Mouse (Mus musculus) hindlimb bud, embryonic 11.5 days (tissue): ENCODE data around the gene Cd207.

Experiments used
- DNase-seq: peaks from one replicate; pipeline ENCODE4 v3.0.0-alpha.2; 2012; ENCODE audit warnings: low read depth, low spot score; ENCODE audit errors: extremely low spot score

Gene Cd207

DNA sequence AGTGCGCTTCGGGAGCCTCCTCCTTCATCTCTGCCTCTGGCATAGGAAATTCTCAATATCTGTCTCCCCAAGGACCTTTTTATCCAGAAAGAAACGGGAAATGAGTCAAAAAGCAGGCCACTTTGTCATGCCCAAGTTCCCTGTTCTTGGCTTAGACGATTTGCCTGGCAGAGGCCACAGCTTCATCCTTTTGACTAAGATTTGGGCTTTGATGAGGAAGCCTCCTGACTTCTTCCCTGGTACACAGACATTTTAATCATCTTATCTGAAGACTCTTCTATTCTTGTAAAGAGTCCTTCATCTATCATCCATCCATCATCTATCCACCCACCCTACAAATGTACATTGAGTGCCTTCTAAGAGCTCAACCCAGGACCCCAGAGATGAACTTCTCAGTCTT lies at the start of gene Cd207:
Gene Cd207 (minus strand): TSS at position 101 of the 400 bp plus-strand sequence.
- no peak for DNase-seq

DNA sequence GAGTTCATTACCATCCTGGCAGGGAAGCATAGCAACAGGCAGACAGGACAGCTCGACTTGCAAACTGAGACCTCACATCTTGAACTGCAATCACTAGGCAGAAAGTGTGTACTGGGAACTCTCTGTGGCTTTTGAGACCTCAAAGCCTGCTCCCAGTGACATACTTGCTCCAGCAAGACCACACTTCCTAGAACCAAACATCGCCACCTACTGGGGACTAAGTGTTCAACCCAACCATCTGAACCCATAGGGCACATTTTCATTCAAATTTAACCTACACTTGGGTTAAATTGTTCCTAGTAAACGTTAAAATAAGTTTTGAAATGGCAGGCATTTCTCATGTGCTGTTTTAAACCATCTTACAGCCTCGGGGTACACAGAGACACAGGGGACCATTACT lies 49.5 kb upstream of the Cd207 start:
- DNase-seq, result no peak

DNA sequence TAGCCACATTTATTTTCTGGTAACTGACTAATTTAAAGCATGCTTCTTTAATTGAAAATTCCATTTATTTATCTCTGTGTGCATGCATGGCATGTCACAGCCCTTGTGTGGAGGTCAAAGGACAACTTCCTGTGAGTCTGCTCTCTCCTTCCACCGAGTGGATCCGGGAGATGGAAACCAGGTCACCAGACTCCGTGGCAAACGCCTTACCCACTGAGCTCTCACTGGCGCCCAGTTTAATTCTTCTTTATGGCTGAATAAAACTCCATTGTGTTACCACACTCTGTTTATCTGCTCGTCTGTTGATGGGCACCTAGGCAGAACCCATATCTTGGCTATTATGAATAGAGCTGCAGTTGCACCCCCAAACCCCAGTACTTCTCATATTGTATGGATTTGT lies 44.9 kb upstream of the Cd207 start:
- no peak for DNase-seq

DNA sequence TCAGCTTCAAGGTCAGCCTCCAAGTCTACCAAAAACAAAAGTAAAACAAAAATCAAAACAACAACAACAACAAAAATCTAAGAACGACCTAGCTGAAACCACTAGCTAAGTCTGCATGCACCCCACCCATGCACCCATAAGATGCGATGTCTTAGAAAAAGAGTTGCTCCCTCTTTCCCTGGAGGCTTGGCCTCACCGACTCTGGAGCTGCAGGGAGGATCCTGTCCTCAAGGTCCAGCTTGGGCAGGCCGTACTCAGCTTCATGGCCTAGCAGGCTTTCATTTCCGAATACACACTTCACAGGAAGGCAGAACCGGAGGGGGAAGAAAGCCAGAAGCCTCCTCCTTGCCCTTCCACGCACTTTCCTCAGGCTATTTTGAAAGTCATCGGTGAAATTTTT lies 39.4 kb upstream of the Cd207 start:
- DNase-seq, result no peak

DNA sequence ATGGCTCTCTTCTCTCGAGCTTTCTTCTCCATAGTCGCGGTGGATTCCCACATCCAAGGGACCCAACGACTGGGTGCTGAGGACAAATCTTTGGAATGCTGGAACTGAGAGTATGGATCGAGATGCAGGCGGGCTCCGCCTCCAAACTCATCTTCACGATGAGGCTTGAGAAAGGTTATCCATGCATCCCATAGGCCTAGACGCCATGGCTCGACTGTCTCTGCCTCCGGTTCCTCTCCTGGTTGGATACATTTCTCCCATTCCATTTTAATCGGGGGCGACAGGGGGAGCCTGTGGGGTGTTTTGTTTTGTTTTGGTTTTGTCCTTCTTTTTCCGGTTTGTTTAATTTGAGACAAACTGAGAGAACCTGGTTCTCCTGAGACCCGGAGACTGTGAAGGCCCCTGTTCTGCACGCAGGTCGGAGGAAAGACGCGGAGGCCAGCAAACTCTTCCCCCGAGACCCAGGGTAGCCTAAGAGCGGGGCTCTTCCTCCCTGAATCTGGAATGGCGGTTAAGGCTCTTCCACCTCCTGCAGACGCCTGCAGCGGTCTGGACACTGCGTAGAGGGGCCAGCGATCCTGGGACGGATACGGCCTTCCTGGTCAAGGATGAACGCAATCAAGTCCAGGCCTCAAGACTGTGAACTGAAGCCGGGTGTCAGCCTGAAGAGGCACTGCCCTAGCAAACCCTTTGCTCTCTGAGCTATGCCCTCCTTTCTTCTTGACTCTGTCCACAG lies 38.0 kb upstream of the Cd207 start:
- no peak for DNase-seq

DNA sequence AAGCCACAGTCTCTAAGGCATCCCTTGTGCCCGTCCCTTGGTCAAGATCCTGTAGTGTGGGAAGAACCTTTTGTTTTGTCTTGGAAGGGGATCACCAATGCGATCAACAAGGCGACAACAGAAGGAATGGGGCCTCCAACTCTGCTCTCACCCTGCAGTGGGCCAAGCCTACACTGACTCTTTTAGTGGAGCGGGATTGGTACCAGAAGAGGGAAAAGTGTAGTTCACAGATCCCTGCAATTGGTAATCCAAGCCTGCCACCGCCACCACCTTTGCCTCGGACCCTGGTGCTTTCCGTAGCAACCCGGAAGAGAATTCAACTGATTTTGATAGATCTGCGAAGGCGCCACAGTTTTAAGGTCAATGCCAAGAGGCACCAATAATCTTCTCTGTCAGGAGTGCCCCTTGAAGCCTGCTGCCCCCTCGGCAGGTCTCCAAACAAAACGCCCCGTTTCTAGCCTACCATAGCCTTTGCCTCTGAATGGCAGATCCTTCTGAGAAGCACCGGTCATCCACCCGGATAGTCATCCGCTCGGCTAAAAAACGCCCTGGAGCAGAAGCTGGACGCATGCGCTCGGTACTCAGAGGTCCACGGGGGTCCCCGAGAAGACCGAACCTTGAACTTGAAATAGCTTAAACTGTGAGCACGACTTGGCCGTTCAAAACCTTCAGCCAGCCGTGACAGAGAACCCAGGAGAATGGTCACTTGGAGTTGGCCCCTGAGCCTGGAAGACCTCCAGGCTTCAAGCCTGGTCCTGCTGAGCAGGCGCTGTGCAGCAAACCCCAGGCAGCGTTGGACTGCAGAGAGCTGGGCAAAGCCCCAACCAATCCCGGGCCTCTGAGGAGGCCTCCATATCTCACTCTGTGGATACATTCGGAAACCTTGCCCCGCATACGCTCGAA lies 36.8 kb upstream of the Cd207 start:
- DNase-seq, result no peak

DNA sequence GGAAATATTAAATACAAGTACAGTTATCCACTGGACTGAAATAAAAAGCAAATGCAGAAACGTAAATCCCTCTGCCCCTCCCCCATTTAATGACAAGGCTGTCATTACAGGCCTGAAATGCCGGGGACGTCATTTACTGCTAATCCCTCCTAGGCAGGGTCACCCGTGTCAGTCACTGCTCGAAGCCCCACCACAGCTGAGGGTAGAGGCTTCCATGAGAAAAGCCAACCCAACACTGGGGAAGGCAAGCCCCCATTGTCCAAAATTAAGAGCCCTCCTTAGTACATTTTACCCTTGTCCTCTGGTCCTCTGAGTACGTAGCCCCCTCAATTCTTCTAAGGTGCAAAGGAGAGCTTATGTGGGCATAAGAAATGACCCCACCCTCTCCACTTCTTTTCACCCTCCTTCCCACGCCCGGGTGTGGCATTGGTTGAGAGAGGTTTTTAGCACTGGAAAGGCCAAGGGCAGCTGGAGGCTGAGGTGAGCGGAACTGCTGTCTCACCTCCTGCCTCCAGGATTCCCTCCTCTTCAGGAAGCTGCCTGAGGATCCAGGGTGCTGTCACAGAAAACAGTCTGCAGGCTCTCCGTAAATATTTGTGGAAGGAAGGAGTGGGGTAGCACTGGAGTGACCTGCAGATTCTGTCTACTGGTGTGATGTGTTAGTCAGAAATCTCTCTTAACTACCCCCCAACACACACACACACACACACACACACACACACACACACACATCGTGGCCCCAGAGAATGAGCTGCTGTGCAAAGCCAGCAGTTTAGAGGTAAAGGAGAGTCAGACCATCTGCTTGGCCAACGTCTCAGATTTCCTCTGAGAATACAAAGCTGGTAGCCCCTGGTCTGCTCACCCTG lies 35.8 kb upstream of the Cd207 start:
- no peak for DNase-seq

DNA sequence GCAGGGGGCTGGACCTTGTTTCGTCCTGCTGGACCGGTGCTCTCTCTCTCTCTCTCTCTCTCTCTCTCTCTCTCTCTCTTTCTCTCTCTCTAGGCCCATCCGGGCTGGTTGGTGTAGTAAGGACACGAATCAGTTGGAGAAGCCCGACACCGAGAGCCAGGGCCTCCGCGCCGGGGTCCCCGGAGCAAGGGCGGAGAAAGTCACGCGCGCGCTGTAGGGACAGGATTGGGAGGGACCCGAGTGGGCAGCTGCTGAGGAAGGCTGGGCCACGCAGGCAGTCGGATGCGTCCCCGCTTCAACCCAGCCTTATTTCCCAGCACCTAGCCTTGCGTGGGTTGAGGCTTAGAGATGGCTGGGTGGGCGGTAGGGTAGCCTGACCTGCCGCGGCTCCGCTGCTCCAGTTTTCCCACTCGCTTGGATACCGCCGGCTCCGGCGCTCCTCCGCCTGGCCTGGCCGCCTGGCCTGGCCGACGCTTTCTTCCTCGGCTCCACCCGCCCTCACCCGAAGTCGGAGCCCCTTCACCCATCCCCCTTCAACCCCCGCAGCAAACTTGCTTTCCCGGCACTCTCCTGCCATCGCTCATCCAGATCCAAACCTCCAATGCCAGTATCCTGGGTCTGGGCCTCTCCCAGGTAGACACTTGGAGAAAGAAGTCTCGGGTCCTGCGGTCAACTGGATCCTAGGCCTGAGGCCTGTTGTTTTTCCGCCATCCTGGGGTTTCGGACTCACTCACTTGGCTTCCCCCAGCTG lies 34.2 kb upstream of the Cd207 start:
- DNase-seq, result no peak

DNA sequence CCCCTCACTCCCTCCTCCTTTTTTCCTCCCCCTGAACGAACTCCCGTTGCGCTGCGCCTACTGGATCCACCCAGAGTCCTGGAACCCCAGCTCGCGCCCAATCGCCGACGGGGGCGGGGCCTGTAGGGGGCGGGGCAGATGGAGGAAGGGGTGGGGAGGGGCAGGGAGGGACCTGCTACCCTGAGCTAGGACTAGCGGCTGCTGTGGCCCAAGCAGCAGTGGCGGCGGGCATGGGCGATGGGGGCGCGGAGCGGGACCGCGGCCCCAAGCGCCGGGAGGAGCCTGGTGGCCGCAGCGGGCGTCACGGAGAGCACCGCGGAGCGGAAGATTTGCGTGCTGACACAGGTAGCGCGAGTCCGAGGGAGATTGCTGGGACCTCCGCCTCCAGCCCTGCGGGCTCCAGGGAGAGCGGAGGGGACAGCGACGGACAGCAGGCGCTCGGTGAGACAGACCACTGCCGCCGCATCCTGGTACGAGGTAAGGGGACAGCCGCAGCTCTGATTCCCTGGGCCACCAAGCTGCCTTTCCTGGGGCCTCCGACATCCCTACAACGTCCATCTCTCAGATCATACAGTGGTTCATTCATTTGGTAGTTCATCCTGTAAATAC lies 33.5 kb upstream of the Cd207 start, which contains the start of gene Vax2:
Gene Vax2 (plus strand): TSS at position 198 of the 609 bp plus-strand sequence.
- DNase-seq, result no peak

DNA sequence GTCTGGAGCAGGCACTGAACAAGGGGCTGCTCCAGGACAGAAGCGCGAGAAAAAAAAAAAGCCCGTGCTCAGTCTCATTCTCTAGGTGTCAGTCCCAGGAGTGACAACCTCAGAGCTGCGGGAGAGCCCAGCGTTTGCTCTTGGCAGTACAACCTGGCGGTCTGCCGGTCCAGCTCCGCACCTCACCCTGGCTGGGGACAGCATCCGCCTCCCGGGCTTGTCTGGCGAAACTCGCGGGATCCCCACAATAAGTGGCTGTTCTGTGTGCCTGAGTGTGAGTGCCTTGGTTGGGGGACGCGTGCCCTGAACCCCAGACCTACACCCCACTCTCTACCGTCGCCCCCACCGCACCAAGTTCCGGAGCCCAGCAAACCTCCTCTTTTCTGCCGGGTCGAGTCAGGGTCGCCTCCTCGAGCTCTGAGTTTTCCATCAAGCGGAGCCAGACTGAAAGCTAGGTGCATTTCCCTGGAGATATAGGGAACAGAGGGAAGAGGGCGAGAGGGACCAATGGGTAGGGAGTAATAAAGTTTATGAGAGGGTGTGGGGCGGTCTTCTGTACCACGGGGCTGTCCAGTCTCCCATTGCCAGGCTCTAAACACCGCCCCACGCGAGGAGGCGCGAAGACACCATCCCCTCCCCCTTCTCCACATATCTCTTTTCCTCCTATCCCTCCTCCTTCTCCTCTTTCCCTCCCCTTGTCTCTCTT lies 32.9 kb upstream of the Cd207 start:
- DNase-seq, result no peak

DNA sequence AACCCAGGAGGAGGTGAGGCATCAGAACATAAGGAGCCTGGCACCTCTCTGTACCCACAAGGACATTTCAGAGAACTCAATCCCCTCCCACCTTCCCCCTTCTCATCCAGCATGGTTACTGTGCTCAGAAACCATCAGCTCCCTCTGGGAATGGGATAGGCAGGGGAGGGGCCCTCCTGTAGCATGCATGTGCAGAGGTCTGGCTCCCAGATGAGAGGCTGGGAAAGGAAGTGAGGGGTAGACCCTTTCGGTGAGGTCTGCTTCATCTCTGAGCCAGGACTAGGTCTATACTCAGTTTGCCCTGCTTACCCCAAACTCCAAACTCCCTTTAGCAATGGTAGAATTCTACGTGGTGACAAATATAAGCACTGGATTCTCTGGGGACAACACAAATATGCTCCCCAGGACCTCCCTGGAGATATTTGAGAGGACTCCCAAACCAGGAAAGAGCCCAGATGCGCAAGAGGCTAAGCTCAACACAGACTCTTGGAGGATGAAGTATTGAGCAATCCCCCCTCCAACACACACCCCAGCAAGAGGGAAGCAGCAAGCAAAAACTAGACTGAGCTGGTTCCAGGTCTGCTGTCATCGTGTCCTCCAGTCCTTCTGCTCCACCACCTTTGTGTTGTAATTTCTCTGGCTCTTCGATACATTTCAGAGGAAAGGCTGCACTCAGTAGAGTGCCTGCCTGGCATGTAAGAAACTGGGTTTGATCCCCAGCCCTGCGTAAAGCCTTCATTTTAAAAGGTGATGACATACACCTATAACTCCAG lies 30.3 kb upstream of the Cd207 start:
- no peak for DNase-seq

DNA sequence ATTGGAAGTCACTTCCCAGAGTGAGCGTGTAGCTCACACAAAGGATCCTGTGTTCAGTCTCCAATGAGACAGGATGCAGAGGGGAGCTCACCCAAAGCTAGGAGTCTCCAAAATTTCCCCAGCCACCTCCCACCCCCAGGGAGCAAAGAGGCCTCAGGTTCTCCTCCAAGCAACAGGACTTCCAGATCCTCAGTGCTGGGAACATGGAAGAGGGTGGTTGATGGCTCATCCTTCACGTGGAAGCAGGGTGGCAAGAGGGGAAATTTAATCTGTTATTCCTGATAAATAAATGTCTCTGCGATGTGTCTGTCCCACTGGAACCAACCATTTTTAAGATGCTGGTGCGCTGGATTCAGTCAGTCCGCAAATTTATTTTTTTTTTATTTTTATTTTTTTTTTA lies 27.0 kb upstream of the Cd207 start:
- DNase-seq, result no peak

DNA sequence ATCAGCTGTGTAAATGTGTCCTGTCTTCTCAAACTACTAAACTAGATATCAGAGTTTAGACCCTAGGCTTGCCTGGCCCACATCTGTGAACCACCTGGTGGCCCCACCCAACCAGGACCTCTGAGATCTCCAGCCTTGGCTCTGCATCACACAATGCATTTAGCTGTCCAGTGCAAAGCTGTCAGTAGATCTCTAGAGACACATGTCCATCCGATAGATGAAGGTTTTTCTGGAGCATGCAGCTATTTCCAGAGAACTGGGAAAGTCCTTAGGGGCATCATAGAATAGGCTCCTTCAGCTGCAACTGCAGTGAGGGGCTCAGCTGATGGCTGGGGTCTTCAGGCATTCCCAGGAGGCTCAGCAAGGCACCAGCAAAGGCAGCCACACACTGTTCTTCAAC lies 26.6 kb upstream of the Cd207 start:
- no peak for DNase-seq

DNA sequence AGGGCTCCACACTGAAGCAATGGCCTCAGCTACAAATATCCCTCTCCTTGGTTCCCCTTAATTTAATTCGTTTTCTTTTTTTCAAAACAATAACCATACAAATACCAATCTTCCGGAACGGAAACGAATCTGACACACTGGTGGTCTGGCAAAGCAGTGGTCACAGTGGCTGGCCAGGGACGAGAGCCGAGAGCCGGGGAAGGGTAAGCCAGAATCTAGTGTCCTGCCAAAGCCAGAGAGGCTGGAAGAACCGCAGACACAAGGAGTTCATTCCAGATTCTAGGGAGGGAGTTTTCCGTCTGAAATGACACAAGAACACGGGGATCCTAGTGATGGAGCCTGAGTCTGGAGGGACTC lies 26.0 kb upstream of the Cd207 start:
- no peak for DNase-seq

DNA sequence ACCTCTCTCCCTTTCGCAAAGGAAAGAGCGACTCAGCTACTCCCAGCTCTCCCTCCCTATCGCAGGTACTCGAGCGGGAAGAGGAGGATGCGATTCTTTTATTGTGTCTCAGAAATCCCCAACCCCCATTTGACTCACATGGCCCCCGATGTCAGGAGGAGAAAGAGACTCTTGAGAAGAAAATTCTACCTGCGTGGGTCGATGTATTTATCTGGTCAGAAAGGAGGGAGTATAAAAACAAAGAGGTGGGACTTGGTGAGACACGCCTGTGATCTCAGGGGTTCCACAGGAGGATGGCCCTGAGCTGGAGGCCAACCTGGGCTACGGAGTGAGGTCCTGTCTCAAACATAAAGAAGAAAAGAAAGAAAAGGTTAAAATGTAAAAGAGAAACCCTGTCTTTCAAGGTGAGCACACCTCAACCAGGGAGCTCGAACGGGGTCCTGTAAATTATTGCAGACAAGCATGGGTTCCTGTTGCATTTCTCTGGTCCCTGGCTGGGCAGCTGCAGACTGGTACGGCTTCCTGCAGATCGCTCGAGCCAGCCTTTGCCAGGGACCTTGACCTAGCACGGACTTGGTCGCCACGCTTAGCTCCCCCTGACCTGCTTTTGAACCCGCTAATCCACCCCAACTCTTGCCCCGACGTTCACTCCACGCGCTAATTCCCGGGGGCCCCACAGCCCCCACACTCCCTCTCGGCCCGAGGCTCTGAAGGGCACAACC lies 25.5 kb upstream of the Cd207 start:
- no peak for DNase-seq

DNA sequence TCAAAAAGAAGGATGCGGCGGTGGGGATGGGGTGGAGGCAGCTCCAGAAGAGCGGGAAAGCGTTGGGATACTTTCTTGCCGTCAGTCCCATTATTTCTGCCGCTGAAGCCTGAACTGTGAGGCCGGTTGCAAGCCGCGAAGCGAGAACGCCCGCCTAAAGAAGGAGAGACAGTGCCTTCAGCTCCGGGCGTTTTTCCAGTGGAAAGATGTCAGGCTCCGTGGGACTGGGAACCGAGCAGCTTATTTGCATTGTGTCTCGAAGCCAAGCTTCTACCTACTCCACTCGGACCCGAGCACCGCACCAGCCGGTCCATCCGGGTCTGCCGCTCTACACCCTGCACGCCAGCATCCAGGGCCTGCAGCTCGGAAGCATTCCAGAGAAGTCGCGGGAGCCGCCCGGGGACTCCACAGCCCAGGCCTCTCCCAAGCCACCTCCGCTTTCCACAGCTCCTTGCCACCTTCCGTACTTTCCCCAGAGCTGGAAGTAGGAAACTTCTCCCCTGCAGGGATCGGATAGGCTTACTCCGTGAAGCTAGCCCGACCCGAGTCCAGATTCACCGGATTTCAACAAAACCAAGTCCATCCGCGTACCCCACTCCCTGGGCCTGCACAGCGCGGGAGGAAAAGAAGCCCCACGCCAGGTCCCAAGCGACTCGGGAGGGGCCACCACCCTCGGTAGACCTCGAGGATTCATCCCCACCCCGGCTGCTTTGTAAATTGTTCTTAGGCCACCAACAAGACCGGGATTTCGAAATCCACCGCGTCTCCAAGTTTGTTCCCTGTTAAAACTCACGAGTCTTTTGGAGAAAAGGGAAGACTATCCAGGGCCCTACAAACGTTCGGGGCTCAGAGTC lies 24.7 kb upstream of the Cd207 start:
- DNase-seq, result no peak

DNA sequence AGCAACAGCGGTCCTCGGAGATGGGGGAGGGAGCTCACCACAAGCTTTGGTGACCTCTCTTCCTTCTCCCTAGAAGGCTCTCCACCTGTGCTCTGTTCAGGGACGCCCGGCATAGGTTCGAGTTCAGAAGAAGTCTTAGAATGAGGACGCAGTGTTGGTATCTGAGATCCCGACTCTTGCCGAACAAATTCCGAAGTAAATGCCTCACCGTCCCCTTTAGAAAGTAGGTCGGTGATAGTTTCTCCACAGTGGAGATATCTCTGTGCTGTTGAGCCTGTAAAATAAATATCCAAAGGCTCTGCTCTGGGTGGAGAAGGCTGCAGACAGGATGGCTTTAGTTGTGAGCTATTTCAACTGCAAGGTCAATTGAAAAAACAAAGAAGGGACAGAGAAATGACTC lies 23.3 kb upstream of the Cd207 start:
- no peak for DNase-seq
